Mouse (Mus musculus) left cerebral cortex, postnatal 36 days (tissue): Measurements from ENCODE around the gene Jpt2. TPM values are rescaled to one million over a fixed set of nuclear protein-coding genes. Genes with fewer than 3 reads are reported as not detected.
A peak's percentile ranks its signal among the peaks of the same experiment; 100 is the strongest.
"Not testable (repeated sequence)": the region's sequence is repeated elsewhere in the genome, so short reads cannot be mapped to it uniquely, and the experiment has no call there.

Experiments
- DNase-seq, 2 experiments: peaks; one replicate each; pipeline ENCODE4 v3.0.0; 2021 to 2022; ENCODE audit warnings: low spot score in 2 of 2, mixed read lengths in 1 of 2
- intact Hi-C: fragments of 180-260 bp; cut with DNase I; formaldehyde crosslinking; loops from one replicate; pipeline ENCODE4 v1.15.1; 2025
- total RNA-seq, 2 experiments: library from RNA; stranded (reverse); gene quantifications; 2 replicates each; pipeline ENCODE4 v1.2.3; 2021

The Jpt2 gene
- total RNA-seq = 1 to 10 TPM; 4.8 to 5.7 TPM

DNA sequence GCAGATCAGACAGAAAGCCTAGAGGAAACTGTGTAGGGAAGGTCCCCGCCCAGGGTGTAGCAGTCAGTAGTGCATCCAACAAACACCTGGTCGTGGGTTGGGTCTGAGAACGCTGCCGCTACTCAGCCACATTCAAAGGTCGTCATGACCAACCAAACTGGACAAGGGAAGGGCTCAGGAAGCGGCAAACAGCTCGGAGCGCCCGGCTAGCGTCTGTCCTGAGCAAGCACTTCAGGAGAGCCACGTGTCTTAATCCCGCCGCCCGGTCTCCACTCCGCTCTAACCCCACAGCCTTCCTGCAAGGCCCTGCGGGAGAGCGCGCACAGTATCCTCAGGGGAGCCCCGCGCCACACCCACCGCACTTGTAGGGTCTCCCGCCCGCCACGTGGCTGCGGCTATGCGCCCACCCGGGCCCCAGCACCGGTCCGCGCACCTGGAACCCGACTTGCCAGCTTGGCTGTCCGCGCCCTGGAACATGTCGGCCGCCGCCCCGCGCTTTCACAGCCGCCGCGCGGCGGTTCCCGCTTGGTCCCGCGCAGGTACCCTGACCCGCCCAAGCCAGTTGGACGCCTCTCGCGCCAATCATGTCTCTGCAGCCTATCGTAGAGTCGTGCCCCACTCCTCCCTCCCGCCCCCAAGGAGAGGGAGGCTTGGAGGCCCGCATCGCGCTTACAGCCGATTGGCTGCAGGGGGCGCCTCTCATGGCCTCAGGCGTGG lies at the start of gene Jpt2:
Jpt2 (minus strand) TSS at position 555 of the 717 bp plus-strand sequence.
- peak; percentile 94 to 95 for DNase-seq
- intact Hi-C loops = loop anchor here (2.0 kb wide), 1 partner anchor 23 kb away; the partner anchor contains the start of gene Mapk8ip3

DNA sequence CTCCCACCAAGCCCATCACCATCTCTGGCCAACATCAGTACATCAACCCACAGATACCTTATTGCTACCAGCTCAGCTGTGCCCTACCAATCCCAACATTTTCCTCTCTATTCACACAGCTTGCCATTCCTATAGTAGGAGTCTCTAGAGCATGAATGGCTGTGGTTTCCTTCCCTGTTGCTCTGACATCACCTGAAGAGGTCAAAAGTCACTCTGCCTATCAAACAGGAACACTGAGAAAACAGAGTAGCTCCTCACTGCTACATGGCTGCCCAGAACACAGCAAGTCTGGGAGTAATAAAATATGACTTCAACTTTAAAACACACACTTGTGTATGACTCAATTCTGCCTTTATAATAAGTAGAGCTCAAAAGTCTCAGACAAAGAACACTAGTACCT lies 47.0 kb upstream of the Jpt2 start:
- DNase-seq = no peak
- intact Hi-C loops = no loop called here

DNA sequence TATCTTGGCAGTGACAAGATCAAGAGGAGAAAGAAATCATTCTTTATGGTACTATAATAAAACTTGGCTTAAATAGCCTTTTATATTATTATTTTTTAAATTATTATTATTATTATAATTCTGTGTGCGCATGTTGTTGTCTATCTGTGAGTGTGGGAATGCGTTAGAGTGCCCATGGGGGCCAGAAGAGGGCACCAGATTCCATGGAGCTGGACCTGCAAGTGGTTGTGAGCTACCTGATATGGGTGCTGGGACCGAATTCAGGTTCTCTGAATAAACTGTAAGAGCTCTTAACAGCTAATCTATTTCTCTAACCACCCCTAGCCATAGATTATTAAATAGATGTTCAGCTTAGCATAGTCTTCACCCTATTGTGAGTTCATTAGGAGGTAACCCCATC lies 44.6 kb upstream of the Jpt2 start:
- intact Hi-C loops = no loop called here

DNA sequence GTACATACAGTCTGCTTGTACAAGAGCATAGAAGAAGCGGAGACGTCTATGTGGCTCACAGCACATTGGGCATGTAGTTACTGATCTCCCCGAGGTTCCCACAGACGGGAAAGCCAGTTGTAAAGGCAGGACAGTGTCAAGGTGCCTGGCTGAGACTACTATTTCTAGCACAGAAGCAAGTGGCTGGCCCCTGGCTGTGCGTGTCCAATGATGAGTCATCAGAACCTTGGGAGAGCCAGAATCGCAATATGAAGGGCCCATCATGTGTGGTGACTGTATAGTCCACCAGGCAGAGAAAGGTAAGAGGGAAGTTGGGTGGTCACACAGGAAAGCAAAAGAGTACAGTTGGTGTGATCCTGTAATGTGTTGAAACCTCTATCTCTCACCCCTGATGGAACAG lies 34.2 kb upstream of the Jpt2 start:
- DNase-seq = no peak
- intact Hi-C loops = no loop called here

More for the DNA sequence above, 44.6 kb upstream of the Jpt2 start:
- no peak for DNase-seq

DNA sequence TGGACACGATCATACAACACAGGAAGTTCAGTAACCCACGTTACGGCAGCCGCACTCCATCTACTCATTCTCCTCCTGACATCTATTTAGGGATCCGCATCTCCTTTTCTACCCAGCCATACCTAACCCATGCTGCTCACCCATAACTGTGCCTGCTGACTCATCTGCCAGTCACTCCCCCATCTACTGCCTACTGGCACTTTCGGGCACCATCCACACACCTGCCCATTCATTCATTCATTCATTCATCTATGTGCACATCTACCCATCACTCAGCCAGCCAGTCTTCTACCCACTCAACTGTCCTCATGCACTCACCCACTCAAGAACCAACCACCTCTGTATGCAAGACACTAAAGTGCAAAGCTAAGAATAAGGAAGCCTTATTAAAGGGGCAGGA lies 26.7 kb upstream of the Jpt2 start:
- intact Hi-C loops = no loop called here
- peak; percentile 28 to 32 for DNase-seq

DNA sequence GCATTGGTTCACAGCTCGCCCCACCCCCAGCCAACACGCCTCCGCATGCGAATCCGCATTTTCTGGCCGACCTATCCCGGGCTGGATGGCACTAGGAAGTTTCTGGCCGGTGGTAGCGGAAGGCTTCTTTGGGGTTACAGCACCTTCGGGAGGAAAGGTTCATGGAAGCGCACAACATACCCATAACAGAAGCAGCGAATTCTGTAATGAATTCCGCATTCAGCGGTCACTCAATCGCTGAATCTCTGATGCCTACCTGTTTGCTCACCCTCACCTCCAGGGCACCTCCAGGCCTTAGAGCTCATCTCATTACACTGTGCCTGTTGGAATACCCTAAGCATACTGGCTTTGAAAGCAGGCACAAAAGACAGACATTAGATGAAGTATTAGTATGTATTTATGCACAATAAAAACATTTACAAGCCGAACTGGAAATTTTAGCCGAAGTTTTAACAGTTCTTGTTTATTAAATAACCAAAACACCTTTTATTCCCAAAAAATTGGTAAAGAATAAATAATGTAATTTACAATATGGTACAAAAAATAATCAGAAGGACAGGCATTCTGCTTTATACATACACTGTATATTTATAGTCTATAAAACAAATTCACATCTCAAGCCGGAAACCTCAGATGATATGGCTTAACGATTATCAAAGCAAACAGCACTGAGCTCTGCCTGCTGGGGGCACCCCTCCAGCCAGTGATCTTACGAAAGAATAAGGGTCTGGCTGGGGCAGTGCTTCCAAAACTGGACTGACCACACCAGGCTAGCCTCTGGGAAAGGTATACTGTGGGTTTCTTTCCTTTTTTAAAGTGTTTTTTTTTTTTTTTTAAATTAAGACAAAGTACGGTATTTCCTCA lies 595 bp upstream of the Jpt2 start:
- intact Hi-C loops = loop anchor here (2.0 kb wide), 1 partner anchor 24 kb away; the partner anchor contains the start of gene Mapk8ip3
- DNase-seq = no peak

DNA sequence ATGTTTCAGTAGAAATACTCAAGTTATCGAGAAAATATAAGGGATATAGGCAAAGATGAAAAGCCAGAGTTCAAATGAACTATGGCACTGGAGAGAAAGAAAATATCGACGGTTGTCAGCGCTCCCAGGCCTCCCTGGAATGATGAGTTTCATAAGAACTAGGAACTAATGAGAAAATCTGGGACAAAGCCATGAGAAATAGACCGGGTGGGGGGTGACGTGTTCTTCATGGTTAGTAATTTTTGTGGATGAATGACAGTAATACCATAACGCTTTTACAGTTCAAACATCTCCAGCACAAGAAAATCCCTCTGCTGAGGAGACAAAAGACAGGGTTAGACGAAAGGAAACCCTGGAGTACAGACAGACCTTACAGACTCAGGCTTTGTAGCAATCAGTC lies 1.1 kb downstream of the Jpt2 start:
- no peak for DNase-seq
- intact Hi-C loops = no loop called here

DNA sequence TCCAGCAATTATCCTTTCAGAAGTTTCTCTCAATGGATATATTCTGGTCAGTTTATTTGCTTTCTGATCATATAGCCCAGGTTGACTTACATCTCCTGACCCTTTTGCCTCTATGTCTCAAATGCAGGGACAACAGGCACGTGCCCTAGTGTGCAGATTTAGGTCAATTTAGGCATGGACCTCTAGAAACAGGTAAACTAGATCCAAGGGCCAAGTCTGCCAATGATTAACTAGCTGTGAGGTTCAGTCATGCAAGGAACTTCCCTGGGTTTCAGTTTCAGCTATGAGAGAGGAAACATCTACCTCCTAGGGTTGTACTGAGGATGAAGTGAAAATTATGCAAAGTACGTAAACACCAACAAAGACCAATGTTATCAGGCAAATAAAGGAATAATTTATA lies 7.2 kb downstream of the Jpt2 start:
- DNase-seq = no peak
- intact Hi-C loops = no loop called here

DNA sequence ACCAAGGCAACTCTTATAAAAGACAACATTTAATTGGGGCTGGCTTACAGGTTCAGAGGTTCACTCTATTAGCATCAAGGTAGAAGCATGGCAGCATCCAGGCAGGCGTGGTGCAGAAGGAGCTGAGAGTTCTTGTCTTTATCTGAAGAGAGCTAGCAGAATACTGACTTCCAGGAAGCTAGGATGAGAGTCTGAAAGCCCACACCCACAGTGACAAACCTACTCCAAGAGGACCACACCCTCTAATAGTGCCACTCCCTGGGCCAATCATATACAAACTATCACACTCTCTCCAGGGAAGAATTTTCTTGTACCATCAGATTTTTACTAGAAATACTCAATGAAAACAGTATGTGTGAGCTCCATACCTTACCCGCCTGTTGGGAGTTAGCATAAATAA lies 9.8 kb downstream of the Jpt2 start:
- intact Hi-C loops = no loop called here

DNA sequence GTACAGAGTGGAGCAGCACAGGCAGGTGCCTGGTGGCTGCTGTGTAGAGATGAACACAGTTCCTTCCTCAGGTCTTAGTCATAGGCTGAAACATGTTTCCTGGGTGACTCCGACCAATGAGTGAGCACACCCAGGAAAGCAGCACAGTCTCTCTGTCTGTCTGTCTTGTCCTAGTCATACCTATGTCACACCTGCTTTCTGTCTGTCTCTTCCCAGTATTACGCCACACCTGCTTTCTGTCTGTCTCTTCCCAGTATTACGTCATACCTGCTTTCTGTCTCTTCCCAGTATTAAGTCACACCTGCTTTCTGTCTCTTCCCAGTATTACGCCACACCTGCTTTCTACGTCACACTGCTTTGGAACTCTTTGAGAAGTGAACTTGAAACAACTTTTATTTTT lies 12.3 kb downstream of the Jpt2 start:
- no peak for DNase-seq
- intact Hi-C loops = no loop called here

More for the DNA sequence above, 9.8 kb downstream of the Jpt2 start:
- no peak for DNase-seq

DNA sequence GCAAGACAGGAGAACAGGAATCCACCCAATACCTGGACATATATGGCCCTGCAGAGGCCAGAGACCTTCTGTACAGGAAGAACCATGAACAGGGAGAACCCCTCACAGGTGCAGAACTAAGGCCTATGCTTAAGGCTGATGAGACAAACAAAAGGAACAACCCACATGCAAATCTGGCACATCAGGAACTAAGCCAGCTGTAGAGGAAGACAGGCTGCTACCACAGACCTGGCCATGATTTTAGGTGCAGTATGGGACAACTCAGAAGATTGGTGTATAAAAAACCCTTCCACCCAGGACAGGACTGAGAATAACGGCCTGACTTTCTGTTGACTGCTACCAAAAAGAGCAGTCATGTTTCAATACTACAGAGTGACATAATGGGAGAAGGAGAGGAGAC lies 16.9 kb downstream of the Jpt2 start:
- DNase-seq, intact Hi-C loops: not testable (repeated sequence)

DNA sequence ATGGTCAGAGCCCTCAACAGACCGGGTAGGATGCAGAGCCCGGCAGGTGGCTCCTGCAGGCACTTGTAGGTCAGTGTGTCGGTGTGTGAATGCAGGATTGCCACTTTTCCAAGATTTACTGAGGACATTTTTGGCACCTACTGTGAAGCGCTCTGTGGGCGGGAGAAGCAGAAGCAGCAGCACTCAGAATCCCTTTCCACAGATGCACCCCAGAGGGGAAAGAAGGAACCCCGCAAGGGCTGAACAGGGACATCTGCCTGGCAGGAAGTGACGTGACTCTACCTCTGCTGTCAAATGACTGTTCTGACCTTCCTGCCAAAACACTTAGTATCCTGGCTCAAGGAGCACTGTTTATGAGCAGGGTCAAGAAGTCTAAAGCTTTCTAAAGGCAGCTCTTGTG lies 17.5 kb downstream of the Jpt2 start:
- intact Hi-C loops = no loop called here
- DNase-seq = peak; percentile 61 to 68

DNA sequence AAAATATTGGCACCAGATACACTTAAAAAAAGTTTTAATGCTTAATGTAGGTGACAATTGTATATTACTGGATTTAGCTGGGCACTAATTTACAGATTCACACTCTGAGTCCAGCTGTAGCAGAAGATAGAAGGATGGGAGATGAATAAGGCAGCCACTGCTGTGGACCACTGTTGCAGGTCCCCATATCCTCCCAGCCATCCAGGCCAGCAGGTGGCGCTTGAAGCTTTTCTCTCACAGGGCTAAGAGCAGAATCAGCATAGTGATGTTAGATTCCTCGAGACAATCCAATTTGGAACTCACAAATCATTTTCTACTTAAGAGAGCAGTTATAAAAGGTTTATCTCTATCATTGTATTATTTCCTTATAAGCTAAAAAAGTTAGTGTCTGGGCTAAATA lies 18.0 kb downstream of the Jpt2 start:
- intact Hi-C loops = not testable (repeated sequence)

DNA sequence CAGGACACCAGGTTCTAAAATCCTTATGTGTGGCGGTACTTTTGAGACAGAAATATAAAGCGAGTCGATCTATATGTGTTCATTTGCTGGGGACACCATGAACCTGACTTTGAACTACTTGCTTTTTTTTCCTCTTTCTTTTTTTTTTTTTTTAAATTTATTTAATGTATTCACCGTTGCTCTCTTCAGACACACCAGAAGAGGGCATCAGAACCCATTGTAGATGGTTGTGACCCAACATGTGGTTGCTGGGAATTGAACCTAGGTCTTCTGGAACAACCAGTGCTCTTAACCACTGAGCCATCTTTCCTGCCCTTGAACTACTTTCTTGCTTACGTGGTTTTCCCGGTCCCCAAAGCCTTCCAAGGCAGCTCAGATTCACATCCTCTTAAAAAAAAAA lies 23.2 kb downstream of the Jpt2 start:
- no peak for DNase-seq
- intact Hi-C loops = loop anchor here (2.0 to 5.0 kb wide), 2 partner anchors 24 to 80 kb away; partner anchors contain the start of genes Cramp1l, Ift140 and Jpt2

More for the DNA sequence above, 18.0 kb downstream of the Jpt2 start:
- DNase-seq = peak in 1 of 2 experiments; percentile 22

DNA sequence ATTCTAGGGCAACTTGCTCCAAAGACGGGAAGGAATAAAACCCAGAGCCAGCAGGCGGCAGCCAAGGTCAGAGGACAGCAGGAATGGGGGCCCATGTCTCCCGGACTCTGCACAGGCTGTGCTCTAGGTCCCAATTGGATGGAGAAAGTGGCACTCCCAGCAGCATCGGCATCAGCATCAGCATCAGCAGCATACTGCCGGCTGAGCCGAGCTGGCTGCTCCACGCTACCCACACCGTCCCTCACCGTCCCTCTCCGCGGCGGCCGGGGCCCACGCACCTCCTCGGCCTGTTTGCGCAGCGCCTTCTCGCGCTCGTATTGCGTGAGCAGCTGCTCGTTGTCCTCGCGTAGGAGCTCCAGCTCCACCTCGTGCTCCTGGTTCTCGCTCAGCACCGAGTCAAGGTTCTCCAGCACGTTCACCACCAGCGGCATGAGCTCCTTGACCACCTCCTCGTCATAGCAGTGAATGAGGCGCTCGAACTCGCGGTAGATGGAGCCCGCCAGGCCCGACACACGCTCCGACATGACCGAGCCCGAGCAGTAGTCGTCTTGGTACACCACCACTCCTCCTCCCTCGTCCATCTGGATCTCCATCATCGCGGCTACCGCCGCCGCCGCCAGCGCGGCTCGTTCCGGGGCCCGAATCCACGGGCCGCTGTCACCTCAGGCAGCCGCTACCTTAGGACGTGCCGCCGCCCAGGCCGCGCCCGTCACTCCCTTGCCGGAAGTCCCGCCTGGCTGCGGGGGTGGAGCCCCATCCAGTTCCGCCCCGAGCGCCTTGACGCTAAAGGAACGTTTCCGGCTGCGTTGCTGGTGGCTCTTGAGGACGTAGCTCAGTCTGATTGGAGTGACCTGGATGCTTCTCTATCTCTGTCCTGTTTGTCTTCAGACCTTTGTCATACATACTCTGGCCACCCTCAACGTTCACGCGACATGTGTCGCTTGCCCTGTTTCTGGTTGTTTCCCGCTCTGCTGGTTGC lies 23.9 kb downstream of the Jpt2 start, which contains the start of gene Mapk8ip3:
Mapk8ip3 (minus strand) TSS at position 719 of the 979 bp plus-strand sequence.
- intact Hi-C loops = loop anchor here (2.0 to 5.0 kb wide), 2 partner anchors 24 to 81 kb away; partner anchors contain the start of genes Cramp1l, Ift140 and Jpt2
- DNase-seq = peak; percentile 96 to 97

DNA sequence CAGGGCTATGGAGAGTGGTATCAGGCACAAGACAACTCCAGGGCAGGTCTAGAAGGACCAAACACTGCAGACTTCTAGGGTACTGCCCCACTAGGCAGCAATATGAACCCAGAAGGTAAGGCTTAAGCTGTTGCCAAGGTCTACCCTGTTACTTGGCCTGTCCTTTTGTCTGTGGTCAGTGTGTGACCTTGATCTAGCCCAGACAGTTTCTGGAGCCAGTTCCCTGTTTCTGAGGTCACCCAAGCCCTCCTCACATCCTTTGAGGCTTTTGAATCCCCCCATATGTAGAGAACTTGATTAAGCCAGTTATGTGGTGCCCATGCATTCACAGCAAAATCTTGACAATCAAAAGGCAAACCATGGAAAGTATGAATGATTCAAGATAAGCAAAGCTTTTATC lies 24.8 kb downstream of the Jpt2 start:
- DNase-seq = no peak
- intact Hi-C loops = loop anchor here (2.0 to 5.0 kb wide), 2 partner anchors 25 to 82 kb away; partner anchors contain the start of genes Cramp1l, Ift140 and Jpt2

DNA sequence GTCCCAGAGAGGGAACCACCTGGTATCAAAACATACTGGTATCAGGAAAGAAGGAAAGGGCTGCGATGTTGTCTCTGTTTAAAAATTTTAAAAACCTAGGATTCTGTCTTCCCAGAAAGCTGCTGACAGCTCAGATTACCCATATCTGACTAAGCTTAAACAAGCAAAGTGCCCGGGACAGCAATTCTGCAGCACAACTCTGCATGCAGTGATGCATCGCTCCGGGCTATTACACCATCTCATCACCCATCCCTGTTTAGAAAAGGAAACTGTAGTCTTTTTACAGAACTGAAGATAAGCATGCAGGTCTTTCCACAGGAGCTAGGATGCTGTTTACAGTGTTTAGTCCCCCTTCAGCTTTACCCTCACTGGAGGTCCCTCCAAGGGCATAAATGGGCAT lies 25.6 kb downstream of the Jpt2 start:
- no peak for DNase-seq
- intact Hi-C loops = loop anchor here (5.0 kb wide), 1 partner anchor 82 kb away; the partner anchor contains the start of genes Cramp1l and Ift140

DNA sequence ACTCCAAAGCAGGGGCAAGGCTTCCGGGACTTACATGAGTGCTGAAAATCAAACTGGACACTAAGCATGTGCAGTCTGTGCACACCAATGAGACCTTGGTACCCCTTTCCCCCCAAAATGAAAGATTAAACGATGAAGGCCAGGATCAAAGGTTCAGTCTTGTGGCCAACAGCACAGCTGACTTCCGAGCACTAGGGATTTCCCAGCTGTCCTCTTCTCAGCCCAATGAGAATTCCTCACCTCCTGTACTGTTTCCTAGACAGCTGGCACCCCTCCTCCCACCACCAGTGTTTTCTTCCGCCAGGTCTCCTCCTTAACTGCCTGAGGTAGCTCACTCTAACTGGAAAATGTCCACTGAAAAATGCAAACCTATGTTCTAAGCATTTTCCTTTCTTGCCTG lies 27.3 kb downstream of the Jpt2 start:
- intact Hi-C loops = no loop called here
- DNase-seq = no peak

DNA sequence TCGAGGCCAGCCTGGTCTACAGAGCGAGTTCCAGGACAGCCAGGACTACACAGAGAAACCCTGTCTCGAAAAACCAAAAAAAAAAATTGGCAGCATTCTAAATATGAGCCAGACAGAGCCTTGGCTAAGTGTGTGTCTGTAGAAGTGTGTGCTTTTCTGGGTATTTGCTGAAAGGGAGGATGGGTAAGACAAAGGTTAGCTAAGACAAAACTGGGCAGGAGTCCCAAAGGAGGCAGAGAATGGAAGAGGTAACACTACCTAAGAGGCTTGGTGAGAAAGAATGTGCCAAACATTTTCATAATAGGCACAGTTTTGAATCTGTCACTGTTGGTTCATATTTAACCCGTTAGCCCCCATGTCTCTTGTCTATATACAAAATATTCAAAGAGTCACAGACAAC lies 28.1 kb downstream of the Jpt2 start:
- DNase-seq = no peak
- intact Hi-C loops = no loop called here
